Mouse (Mus musculus) intestine, embryonic 16.5 days (tissue): ENCODE data around the gene Timm8a2. TPM values are rescaled to one million over a fixed set of nuclear protein-coding genes. Genes with fewer than 3 reads are reported as not detected.

Experiments used
- ATAC-seq: fragments of 200-750 bp; cut with Nextera tagmentation; 2 replicates; pipeline ENCODE4 v1.8.0; 2017; ENCODE audit warnings: moderate TSS enrichment, moderate library complexity
- H3K27ac ChIP-seq: fragments of 300-500 bp; sonication (generic); 2 replicates; pipeline ENCODE4 v1.5.1; 2014; ENCODE audit warnings: mild to moderate bottlenecking, low read length
- H3K27me3 ChIP-seq: fragments of 300-500 bp; sonication (generic); replicated peaks from 2 replicates; pipeline ENCODE4 v1.6.1; 2014; ENCODE audit warnings: low read length, control low read depth, mixed read lengths; ENCODE audit not compliant: control insufficient read depth, insufficient read depth
- H3K36me3 ChIP-seq: fragments of 300-500 bp; sonication (generic); 2 replicates; pipeline ENCODE4 v1.6.1; 2014; ENCODE audit warnings: low read length, control low read depth; ENCODE audit not compliant: control insufficient read depth, insufficient read depth
- H3K4me1 ChIP-seq: fragments of 300-500 bp; sonication (generic); 2 replicates; pipeline ENCODE4 v1.6.1; 2014; ENCODE audit warnings: low read length, control low read depth, mixed read lengths; ENCODE audit not compliant: control insufficient read depth, insufficient read depth
- H3K4me2 ChIP-seq: fragments of 300-500 bp; sonication (generic); 2 replicates; pipeline ENCODE4 v1.6.1; 2014; ENCODE audit warnings: low read depth, low read length, control low read depth
- H3K4me3 ChIP-seq: fragments of 300-500 bp; sonication (generic); 2 replicates; pipeline ENCODE4 v1.5.1; 2014; ENCODE audit warnings: mild to moderate bottlenecking, low read length
- H3K9ac ChIP-seq: fragments of 300-500 bp; sonication (generic); 2 replicates; pipeline ENCODE4 v1.6.1; 2014; ENCODE audit warnings: low read depth, low read length
- H3K9me3 ChIP-seq: fragments of 300-500 bp; sonication (generic); 2 replicates; pipeline ENCODE4 v1.6.1; 2016; ENCODE audit warnings: low read length, control low read depth; ENCODE audit not compliant: control insufficient read depth
- WGBS: fragments of 180-500 bp; shearing (Covaris S2); extraction: QIAGEN DNeasy Blood & Tissue Kit; methylation state at CpG from one replicate; pipeline ENCODE4 v1.1.7; 2014; 5-methylcytosine and 5-hydroxymethylcytosine counted together
- polyA plus RNA-seq: library from polyadenylated mRNA; unstranded; fragments of >200 nt; fragmentation: Nextera tagmentation; extraction: Ambion mirVana; gene quantifications from 2 replicates; pipeline ENCODE4 v1.2.1, GENCODE M21; 2015

Gene Timm8a2
- polyA plus RNA-seq, 1 experiment from 2014 or later = not detected

DNA sequence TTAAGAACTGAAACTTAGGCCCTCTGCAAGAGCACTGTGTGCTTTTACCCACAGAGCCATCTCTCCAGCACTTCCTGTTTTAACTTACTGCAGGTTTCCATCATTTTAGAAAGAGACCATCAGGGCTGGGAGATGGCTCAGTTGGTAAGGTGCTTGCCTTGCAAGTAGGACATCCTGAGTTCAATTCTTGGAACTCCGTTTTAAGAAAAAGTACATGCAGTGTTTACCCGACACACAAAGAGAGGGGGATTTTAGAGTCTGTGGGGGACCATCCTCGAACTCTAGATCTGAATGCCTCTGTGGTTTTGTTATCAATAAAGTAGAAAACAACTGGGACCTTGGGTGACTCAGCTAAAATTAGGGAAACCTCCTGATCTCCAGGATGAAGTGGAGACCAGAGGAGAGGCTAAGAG is 6.9 kb downstream of the Timm8a2 start:
- no peaks in the 10 kb centered on the region for H3K9me3 ChIP-seq
- H3K4me2 ChIP-seq = no peak overlapping the region
- no peaks in the 10 kb centered on the region for H3K27me3 ChIP-seq
- no peak overlapping the region for H3K4me3 ChIP-seq
- no peaks in the 10 kb centered on the region for H3K36me3 ChIP-seq
- H3K27ac ChIP-seq = no peak overlapping the region
- WGBS = 88% methylated on average over 3 of the region's 3 CpGs
- no peaks in the 10 kb centered on the region for H3K4me1 ChIP-seq
- H3K9ac ChIP-seq = no peak overlapping the region
- ATAC-seq = no peak

DNA sequence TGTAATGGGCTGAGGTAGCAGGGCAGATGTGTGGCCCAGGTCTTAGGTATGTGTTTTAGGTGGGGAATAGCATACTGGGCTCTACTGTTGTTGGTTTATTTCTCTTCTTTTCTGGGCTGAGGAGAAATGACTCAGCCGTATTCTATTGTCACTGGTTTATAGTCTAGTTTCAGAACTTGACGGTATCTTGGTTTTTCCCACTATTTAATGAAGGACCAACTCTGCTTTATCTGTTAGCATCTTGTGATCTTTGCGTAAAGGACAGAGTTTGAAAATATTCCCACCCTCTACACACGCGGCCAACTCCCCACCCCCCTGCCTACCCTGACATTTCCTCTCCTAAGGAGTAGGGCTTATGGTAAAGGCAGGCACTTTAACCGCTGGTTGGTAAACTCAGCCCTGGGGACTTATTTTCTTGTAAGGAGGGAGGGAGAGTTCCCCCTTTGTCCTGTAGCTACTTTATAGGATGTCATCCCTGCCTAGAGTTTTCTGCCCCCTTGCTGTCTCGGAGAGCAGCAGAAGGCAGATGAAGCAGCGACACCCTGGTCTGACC is 7.7 kb downstream of the Timm8a2 start:
- Histone ChIP-seq H3K27me3 (no peaks in the 10 kb centered on the region), H3K27ac (no peak overlapping the region), H3K4me2 (no peak overlapping the region), H3K4me1 (no peaks in the 10 kb centered on the region), H3K4me3 (no peak overlapping the region), H3K9me3 (no peaks in the 10 kb centered on the region), H3K9ac (no peak overlapping the region), H3K36me3 (no peaks in the 10 kb centered on the region)
- 77% methylated on average over 8 of the region's 8 CpGs for whole genome bisulfite sequencing
- no peak for ATAC-seq

DNA sequence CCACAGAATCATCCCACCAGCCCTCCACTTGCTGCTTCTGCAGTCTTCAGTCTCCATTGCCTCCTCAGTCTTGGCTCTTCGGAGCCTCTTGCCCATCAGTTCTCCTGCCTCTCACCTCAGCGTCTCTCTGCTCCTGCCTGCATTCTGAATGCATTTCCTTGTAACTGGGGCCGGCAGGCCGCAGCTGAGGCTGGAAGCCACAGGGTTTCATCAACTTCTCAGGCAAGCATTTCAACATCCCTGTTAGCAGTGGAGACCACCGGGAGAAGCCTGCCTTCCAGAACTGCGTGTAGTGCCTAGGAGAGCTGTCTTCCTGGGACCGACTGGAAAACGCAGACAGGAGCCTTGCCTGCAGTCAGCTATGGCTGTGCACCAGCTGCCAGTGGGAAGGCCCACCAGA is 13.3 kb downstream of the Timm8a2 start:
- Histone ChIP-seq H3K9me3 (no peaks in the 10 kb centered on the region), H3K27me3 (no peaks in the 10 kb centered on the region), H3K9ac (no peak overlapping the region), H3K4me2 (no peak overlapping the region), H3K4me3 (no peak overlapping the region), H3K36me3 (no peaks in the 10 kb centered on the region), H3K27ac (no peak overlapping the region), H3K4me1 (no peaks in the 10 kb centered on the region)
- no peak for ATAC-seq
- 91% methylated on average over 8 of the region's 8 CpGs for WGBS

DNA sequence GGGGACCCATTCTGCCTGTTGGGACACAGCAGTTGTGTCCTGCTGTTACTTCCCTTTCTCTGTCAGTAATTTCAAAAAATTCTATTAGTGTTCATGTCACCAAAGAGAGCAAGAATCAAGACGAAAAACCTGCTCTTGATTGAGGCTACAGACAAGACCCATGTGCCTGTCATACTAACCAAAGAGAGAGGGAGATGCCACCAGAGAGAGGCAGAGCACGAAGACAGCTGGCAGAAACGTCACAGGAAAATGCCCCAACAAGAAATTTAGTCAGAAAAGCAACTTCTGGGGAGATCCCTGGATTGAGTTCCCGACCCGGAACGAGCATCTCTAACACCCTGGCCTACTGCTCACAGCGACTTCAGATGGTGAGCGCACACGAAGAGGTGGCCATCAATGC is 14.3 kb downstream of the Timm8a2 start:
- no peak for ATAC-seq
- no peak overlapping the region for H3K4me3 ChIP-seq
- no peaks in the 10 kb centered on the region for H3K4me1 ChIP-seq
- H3K9me3 ChIP-seq = no peaks in the 10 kb centered on the region
- H3K4me2 ChIP-seq = no peak overlapping the region
- no peak overlapping the region for H3K9ac ChIP-seq
- WGBS = 91% methylated on average over 9 of the region's 9 CpGs
- no peaks in the 10 kb centered on the region for H3K27me3 ChIP-seq
- H3K27ac ChIP-seq = no peak overlapping the region
- H3K36me3 ChIP-seq = no peaks in the 10 kb centered on the region

DNA sequence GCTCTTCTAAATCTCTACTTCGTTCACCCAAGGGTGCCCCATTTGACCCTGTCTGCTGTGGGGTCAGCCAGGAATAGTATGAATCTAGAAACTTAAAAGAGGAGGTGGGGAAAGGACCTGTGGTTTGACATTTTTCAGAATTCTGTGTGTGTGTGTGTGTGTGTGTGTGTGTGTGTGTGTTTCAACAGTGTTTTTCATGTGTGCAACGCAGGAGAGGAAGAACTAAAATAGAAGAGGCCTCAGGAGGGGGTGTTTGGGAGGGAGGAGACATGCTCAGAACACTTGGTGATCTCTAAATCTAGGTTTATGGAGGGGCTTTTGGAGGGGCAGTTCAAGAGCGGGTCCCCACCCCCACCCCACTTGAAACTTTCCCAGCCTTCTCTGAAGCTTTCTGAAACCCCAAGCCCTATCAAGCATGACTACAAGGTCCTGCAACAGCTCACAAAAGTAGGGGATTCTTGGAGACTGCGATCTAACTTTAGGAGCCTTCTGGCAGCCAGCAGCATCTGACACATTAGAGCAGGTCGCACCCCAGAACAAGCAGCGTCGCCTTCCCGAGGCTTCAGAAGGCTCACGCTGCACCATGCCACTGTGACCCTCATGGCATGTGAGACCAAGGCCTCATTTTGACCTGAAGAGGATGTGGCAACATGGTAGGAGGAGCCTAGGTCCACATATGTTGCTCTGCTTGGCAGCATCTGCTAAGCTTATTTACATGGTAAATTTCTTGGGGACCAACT is 18.6 kb downstream of the Timm8a2 start:
- 78% methylated on average over 9 of the region's 9 CpGs for WGBS
- Histone ChIP-seq H3K4me3 (no peak overlapping the region), H3K9me3 (no peaks in the 10 kb centered on the region), H3K9ac (no peak overlapping the region), H3K27me3 (no peaks in the 10 kb centered on the region), H3K4me1 (no peaks in the 10 kb centered on the region), H3K4me2 (no peak overlapping the region), H3K36me3 (no peaks in the 10 kb centered on the region), H3K27ac (no peak overlapping the region)
- ATAC-seq = no peak

DNA sequence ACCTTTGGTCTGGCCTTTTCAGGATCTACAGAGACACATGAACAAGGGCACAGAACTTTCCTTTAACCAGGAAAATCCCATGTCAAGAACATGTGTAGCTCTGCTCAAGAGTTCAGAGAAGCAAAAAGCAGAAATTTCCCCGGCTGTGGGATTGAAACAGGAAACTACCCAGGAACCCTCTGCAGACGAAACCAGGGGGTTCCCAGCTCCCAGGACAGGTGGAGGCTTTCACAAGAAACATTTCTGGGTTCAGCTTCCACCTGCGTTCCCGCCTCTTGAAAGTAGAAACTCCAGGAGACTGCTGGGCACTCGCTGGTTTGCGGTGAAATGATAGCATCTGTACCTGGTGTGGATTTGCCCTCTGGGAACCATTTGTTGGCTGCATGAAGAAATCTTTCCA is 22.4 kb downstream of the Timm8a2 start:
- WGBS = 79% methylated on average over 6 of the region's 6 CpGs
- no peaks in the 10 kb centered on the region for H3K36me3 ChIP-seq
- ATAC-seq = no peak
- no peaks in the 10 kb centered on the region for H3K9me3 ChIP-seq
- no peaks in the 10 kb centered on the region for H3K27me3 ChIP-seq
- no peak overlapping the region for H3K27ac ChIP-seq
- H3K4me2 ChIP-seq = no peak overlapping the region
- no peak overlapping the region for H3K9ac ChIP-seq
- no peak overlapping the region for H3K4me3 ChIP-seq
- no peaks in the 10 kb centered on the region for H3K4me1 ChIP-seq

DNA sequence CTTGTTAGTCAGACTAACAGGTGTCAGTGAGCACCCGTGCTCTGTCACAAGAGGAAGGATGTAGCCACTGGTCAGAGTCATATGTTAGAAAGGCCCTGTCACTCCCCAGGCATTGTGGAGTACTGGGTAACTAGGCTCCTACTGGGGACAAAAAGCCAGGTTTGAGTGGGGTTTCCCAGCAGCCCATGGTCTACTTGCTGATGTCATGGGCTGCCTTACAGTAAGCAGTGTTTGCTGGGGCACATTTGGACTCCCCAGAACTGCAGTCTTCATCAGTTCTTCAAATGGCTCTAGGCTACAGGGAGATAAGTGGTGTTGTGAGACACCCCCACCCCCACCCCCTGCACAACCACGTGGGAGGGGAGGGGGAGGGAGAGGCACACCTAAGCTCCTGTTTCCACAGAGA is 23.5 kb downstream of the Timm8a2 start:
- H3K9ac ChIP-seq = no peak overlapping the region
- no peaks in the 10 kb centered on the region for H3K4me1 ChIP-seq
- ATAC-seq = no peak
- no peaks in the 10 kb centered on the region for H3K9me3 ChIP-seq
- H3K36me3 ChIP-seq = no peaks in the 10 kb centered on the region
- H3K4me3 ChIP-seq = no peak overlapping the region
- no peaks in the 10 kb centered on the region for H3K27me3 ChIP-seq
- WGBS = 31% methylated on average over 2 of the region's 2 CpGs
- no peak overlapping the region for H3K4me2 ChIP-seq
- H3K27ac ChIP-seq = no peak overlapping the region

DNA sequence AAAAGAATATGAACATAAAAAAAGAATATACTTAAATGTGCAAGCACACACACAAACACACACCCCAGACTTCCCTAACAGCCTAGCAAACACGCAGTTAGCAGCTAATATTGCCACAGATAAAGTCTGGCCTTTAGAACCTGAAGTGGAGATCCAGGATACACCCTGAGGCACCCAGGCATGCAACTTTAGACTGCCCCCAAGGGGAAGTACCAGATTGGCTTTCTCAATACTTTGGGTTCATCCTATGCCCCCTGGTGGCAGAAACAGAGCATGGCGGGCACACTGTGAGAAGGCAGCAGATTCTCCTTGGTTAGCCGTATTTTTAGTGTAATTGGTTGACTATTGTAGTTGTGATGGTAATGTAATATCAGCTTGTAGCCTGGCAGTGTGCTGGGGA is 26.2 kb downstream of the Timm8a2 start:
- Histone ChIP-seq H3K9me3 (no peaks in the 10 kb centered on the region), H3K27me3 (no peaks in the 10 kb centered on the region), H3K27ac (no peak overlapping the region), H3K4me3 (no peak overlapping the region), H3K4me2 (no peak overlapping the region), H3K9ac (no peak overlapping the region), H3K4me1 (no peaks in the 10 kb centered on the region), H3K36me3 (no peaks in the 10 kb centered on the region)
- ATAC-seq = peak; percentile 86
- 5% methylated on average over 3 of the region's 3 CpGs for WGBS

DNA sequence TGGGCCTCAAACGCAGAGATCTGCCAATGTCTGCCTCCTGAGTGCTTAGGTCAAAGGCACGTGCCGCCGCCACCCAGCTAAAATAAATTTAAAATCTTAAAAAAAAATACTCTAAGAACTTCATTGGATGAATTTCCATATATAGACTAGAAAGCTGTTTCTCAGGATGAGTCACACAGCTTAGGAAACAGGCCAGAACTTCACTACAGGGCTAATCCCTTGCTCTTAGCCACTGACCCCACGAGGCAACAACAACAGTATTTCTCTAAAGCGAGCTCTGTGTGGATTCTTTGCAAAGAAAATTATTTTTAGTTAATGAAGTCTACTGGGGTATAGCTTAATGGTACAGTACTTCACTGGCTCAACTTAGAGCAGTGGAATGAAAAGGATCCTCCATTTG is 26.9 kb downstream of the Timm8a2 start:
- no peaks in the 10 kb centered on the region for H3K36me3 ChIP-seq
- H3K4me2 ChIP-seq = no peak overlapping the region
- no peak overlapping the region for H3K27ac ChIP-seq
- H3K9me3 ChIP-seq = no peaks in the 10 kb centered on the region
- ATAC-seq = no peak
- no peaks in the 10 kb centered on the region for H3K27me3 ChIP-seq
- no peak overlapping the region for H3K4me3 ChIP-seq
- WGBS = 77% methylated on average over 6 of the region's 6 CpGs
- H3K4me1 ChIP-seq = no peaks in the 10 kb centered on the region
- no peak overlapping the region for H3K9ac ChIP-seq
